Comparison of ENCODE assay signal across 13 mouse cellular contexts in genomic region chr13:55826796-55827678, GRCm38 (mm10). TPM values are rescaled to one million over a fixed set of nuclear protein-coding genes. Genes with fewer than 3 reads are reported as not detected.
DNase-seq lines count a peak whose midpoint lies in the region; ATAC-seq and TF ChIP-seq lines count a peak whose summit lies in the region.
"Had no signal": no experiment of that assay in that cellular context is flagged by ENCODE, and none has a peak within 500 bp of the region (broad histone marks: within the 10 kb centered on the region; RNA-seq: fewer than 3 reads in every experiment).

No protein-coding gene starts in this region.

- no peak for ATAC-seq in embryonic facial prominence, embryonic 11.5 days (replicated peaks; ENCODE audit: insufficient number of reproducible peaks, low FRiP score, low TSS enrichment, low read depth)
- ATAC-seq in intestine, embryonic 15.5 days, result no peak

- DNase-seq in liver, adult 2 months (ENCODE audit: extremely low read depth, low read depth, low spot score), result peak; percentile 5
- DNase-seq in liver, result no peak
- no peak for DNase-seq in embryonic facial prominence, embryonic 11.5 days (ENCODE audit: low spot score)
- DNase-seq in retina, postnatal 1 day, result peak; percentile 40
- no peak for DNase-seq in embryo, embryonic 9.5 days (ENCODE audit: extremely low spot score)
- DNase-seq in kidney, adult 2 months, result no peak
- DNase-seq: right cerebral cortex, postnatal 25 days had no signal

- H3K9me3 ChIP-seq in embryonic facial prominence, embryonic 11.5 days (replicated peaks; ENCODE audit: control insufficient read depth, low read length), result no peaks in the 10 kb centered on the region
- no peaks in the 10 kb centered on the region for H3K9me3 ChIP-seq in intestine, embryonic 15.5 days
- H3K9me3 ChIP-seq: neural tube, embryonic 15.5 days had no signal

- WGBS in liver, adult 2 months, result 6% methylated on average over 13 of the region's 13 CpGs
- WGBS in embryonic facial prominence, embryonic 11.5 days, result 5% methylated on average over 13 of the region's 13 CpGs
- 13% methylated on average over 13 of the region's 13 CpGs for WGBS in intestine, embryonic 15.5 days
- WGBS in kidney, adult 2 months, result 9% methylated on average over 13 of the region's 13 CpGs

- H3K79me2 ChIP-seq in liver, adult 2 months (ENCODE audit: control insufficient read depth, insufficient read depth, low read length), result no peaks in the 10 kb centered on the region

- TF ChIP-seq POLR2A in liver, adult 2 months (IDR thresholded peaks at IDR 0.05; ENCODE audit: extremely low read depth, insufficient read depth, low read length), result no peak
- TF ChIP-seq POLR2A in kidney, adult 2 months (IDR thresholded peaks at IDR 0.05; ENCODE audit: low read depth, low read length), result no peak

- H3K9ac ChIP-seq in liver, adult 2 months (ENCODE audit: low read depth, low read length), result no peak overlapping the region
- H3K9ac ChIP-seq in embryonic facial prominence, embryonic 11.5 days (replicated peaks; ENCODE audit: low read length), result peak overlapping the region; percentile 66
- peak overlapping the region; percentile 39; the same call in 1 of the 2 replicates for H3K9ac ChIP-seq in intestine, embryonic 15.5 days
- H3K9ac ChIP-seq: neural tube, embryonic 15.5 days had no signal

- no peak for TF ChIP-seq CTCF in liver, adult 2 months (IDR thresholded peaks at IDR 0.05; ENCODE audit: low read depth, low read length)
- no peak for TF ChIP-seq CTCF in kidney, adult 2 months (conservative IDR thresholded peaks at IDR 0.05; ENCODE audit: insufficient read depth, insufficient read length, low read depth, low read length)

- peaks cover 53% of the 10 kb centered on the region for H3K27me3 ChIP-seq in liver, adult 2 months (ENCODE audit: control insufficient read depth, insufficient read depth, low read length)
- peaks cover 44% of the 10 kb centered on the region for H3K27me3 ChIP-seq in embryonic facial prominence, embryonic 11.5 days (ENCODE audit: control insufficient read depth, insufficient read depth, low read length)
- peaks cover 80% of the 10 kb centered on the region for H3K27me3 ChIP-seq in intestine, embryonic 15.5 days (replicated peaks)
- H3K27me3 ChIP-seq in kidney, adult 2 months (replicated peaks; ENCODE audit: control insufficient read depth, insufficient read depth, low read length), result peaks cover 26% of the 10 kb centered on the region

- peak overlapping the region; percentile 38 for H3K4me2 ChIP-seq in embryonic facial prominence, embryonic 11.5 days (ENCODE audit: low read depth, low read length)
- peak overlapping the region; percentile 60 for H3K4me2 ChIP-seq in intestine, embryonic 15.5 days (replicated peaks)
- H3K4me2 ChIP-seq: neural tube, embryonic 15.5 days had no signal

- no peaks in the 10 kb centered on the region for H3K36me3 ChIP-seq in liver, adult 2 months (ENCODE audit: control insufficient read depth, insufficient read depth, low read length)
- H3K36me3 ChIP-seq in embryonic facial prominence, embryonic 11.5 days (replicated peaks; ENCODE audit: control insufficient read depth, insufficient read depth, low read depth, low read length), result no peaks in the 10 kb centered on the region
- no peaks in the 10 kb centered on the region for H3K36me3 ChIP-seq in intestine, embryonic 15.5 days
- no peaks in the 10 kb centered on the region for H3K36me3 ChIP-seq in kidney, adult 2 months (ENCODE audit: control insufficient read depth, insufficient read depth, low read length)
- H3K36me3 ChIP-seq: neural tube, embryonic 15.5 days had no signal

- peaks cover 3% of the 10 kb centered on the region; the same call in 1 of the 2 replicates for H3K4me1 ChIP-seq in liver, adult 2 months (ENCODE audit: control insufficient read depth, insufficient read depth, low read length)
- H3K4me1 ChIP-seq in embryonic facial prominence, embryonic 11.5 days (ENCODE audit: control insufficient read depth, insufficient read depth, low read length), result peaks cover 4% of the 10 kb centered on the region
- peaks cover 33% of the 10 kb centered on the region for H3K4me1 ChIP-seq in intestine, embryonic 15.5 days (replicated peaks)
- H3K4me1 ChIP-seq in kidney, adult 2 months (ENCODE audit: control insufficient read depth, insufficient read depth, low read length), result no peaks in the 10 kb centered on the region

- no peak overlapping the region for H3K4me3 ChIP-seq in liver, adult 2 months (ENCODE audit: insufficient read depth, low read depth, low read length)
- peak overlapping the region; percentile 34 for H3K4me3 ChIP-seq in embryonic facial prominence, embryonic 11.5 days (ENCODE audit: low read depth, low read length)
- H3K4me3 ChIP-seq in intestine, embryonic 15.5 days (replicated peaks), result peak overlapping the region; percentile 36
- H3K4me3 ChIP-seq in kidney, adult 2 months (ENCODE audit: insufficient read depth, low read depth, low read length), result no peak overlapping the region
- H3K4me3 ChIP-seq: neural tube, embryonic 15.5 days had no signal

- no peak overlapping the region for H3K27ac ChIP-seq in liver, adult 2 months (replicated peaks; ENCODE audit: insufficient read depth, low read depth, low read length)
- no peak overlapping the region for H3K27ac ChIP-seq in embryonic facial prominence, embryonic 11.5 days (replicated peaks; ENCODE audit: low read depth, low read length)
- H3K27ac ChIP-seq in intestine, embryonic 15.5 days, result peak overlapping the region; percentile 49
- H3K27ac ChIP-seq in kidney, adult 2 months (ENCODE audit: insufficient read depth, low read depth, low read length), result no peak overlapping the region
- H3K27ac ChIP-seq: neural tube, embryonic 15.5 days had no signal

RNA-seq across cellular contexts. Expression of gene Pitx1, which starts 9.0 kb away (rescaled TPM):
- not detected in 2 replicates for total RNA-seq in liver, adult 2 months (2014; rRNA removed)
- polyA plus RNA-seq in liver, adult 2 months (2012; rRNA removed), result not detected in 2 replicates
- polyA plus RNA-seq in embryonic facial prominence, embryonic 11.5 days (2014; fragmentation: Nextera tagmentation; extraction: Ambion mirVana), result 48.5 and 54.9 TPM in 2 replicates
- 15.2 and 18.4 TPM in 2 replicates for polyA plus RNA-seq in intestine, embryonic 15.5 days (2015; fragmentation: Nextera tagmentation; extraction: Ambion mirVana)
- 0.03 and 0.05 TPM in 2 replicates for polyA plus RNA-seq in kidney, adult 2 months (2012; rRNA removed)
- total RNA-seq: adrenal gland, adult 18-20 months; CH12.LX; hematopoietic stem cell, adult 5-6 weeks; left cerebral cortex, postnatal 36 days had no signal
- polyA plus RNA-seq: neural tube, embryonic 15.5 days had no signal

RNA-seq across cellular contexts. Expression of gene Catsper3, which starts 42.7 kb away (rescaled TPM):
- total RNA-seq in liver, adult 2 months (2014; rRNA removed), result not detected in 2 replicates
- polyA plus RNA-seq in liver, adult 2 months (2012; rRNA removed), result 0.26 TPM in 1 of 2 replicates, not detected in the other
- not detected in 2 replicates for polyA plus RNA-seq in embryonic facial prominence, embryonic 11.5 days (2014; fragmentation: Nextera tagmentation; extraction: Ambion mirVana)
- not detected in 2 replicates for polyA plus RNA-seq in intestine, embryonic 15.5 days (2015; fragmentation: Nextera tagmentation; extraction: Ambion mirVana)
- 0.19 and 0.30 TPM in 2 replicates for polyA plus RNA-seq in kidney, adult 2 months (2012; rRNA removed)
- total RNA-seq: adrenal gland, adult 18-20 months; CH12.LX had no signal

Comparison
In these comparisons a context has a peak if more than half of its experiments do, and no peak if none do; other contexts are left out.
1. DNase-seq: peak in liver, adult 2 months (single experiment) and retina, postnatal 1 day (single experiment); none in liver (single experiment), embryonic facial prominence, embryonic 11.5 days (single experiment), embryo, embryonic 9.5 days (single experiment) and kidney, adult 2 months (single experiment).
2. H3K4me3 ChIP-seq: peak in embryonic facial prominence, embryonic 11.5 days (single experiment) and intestine, embryonic 15.5 days (single experiment); none in liver, adult 2 months (single experiment) and kidney, adult 2 months (single experiment).
3. RNA of gene Pitx1, which starts 9.0 kb away (polyA plus RNA-seq): 48.5 to 54.9 TPM in embryonic facial prominence, embryonic 11.5 days and 15.2 to 18.4 TPM in intestine, embryonic 15.5 days; 0.03 to 0.05 TPM in kidney, adult 2 months and not detected in liver, adult 2 months; every median in the first group is over 10 times any median in the second.